Mouse (Mus musculus): ENCODE results near the gene Pank1. TPM values are rescaled to one million over a fixed set of nuclear protein-coding genes. Genes with fewer than 3 reads are reported as not detected.

Pank1 gene
- polyA plus RNA-seq, 1 experiment from 2014 or later: 7.5 TPM

DNA sequence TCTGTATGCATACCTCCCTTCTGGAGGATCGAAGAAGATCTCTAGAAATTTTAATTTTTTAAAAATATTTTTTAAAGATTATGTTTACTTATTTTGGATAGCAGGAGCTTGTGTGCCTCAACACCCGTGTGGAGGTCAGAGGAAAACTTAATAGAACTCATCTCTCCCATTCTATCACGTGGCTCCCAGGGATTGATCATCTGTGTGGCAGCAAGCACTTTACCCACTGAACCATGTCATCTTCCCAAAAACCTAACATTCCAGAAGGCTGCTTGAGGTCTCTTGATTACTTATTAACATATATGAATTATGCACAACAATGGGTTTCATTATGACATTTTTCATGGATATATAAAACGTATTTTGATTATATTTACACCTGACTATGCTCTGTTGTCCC lies 82.9 kb downstream of the Pank1 start:
- H3K4me2 ChIP-seq (ENCODE audit: low read depth, low read length): no peak overlapping the region
- H3K27ac ChIP-seq (ENCODE audit: low read length): no peak overlapping the region
- H3K36me3 ChIP-seq (ENCODE audit: control insufficient read depth, insufficient read depth, low read length): no peaks in the 10 kb centered on the region
- no peak for ATAC-seq (ENCODE audit: low read depth)
- H3K4me3 ChIP-seq (ENCODE audit: low read length): no peak overlapping the region
- H3K9ac ChIP-seq (ENCODE audit: low read length): no peak overlapping the region
- H3K27me3 ChIP-seq (ENCODE audit: control insufficient read depth, insufficient read depth, low read depth, low read length): no peaks in the 10 kb centered on the region
- no peaks in the 10 kb centered on the region for H3K9me3 ChIP-seq (ENCODE audit: control insufficient read depth, low read length)
- peaks cover 3% of the 10 kb centered on the region for H3K4me1 ChIP-seq (replicated peaks; ENCODE audit: control insufficient read depth, insufficient read depth, low read length)
- WGBS: 67% methylated on average over 4 of the region's 4 CpGs

DNA sequence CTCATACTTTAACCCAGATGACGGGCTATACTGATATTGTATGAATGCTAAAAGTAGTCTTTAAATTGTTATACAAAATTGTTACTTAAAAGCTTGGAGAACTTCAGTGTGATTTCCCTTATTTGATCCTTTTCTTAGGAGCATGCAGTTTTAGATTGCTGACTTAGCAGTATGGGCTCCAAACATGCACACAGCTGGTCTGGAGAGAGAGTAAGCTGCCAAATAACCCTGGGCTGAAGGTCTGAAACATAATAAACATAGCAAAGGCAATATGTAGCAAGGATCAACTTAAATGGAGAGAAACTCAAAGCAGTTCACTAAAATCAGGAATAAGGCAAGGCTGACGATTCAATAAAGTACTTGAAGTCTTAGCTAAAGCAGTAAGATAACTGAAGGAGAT lies 96.8 kb downstream of the Pank1 start:
- 74% methylated on average over 2 of the region's 2 CpGs for WGBS
- no peaks in the 10 kb centered on the region for H3K9me3 ChIP-seq (ENCODE audit: control insufficient read depth, low read length)
- ATAC-seq (ENCODE audit: low read depth): peak; percentile 65; the same call in 1 of the 2 replicates
- H3K4me1 ChIP-seq (replicated peaks; ENCODE audit: control insufficient read depth, insufficient read depth, low read length): 0 out of 2 replicates have a peak, but pooled peaks cover 2% of the 10 kb centered on the region
- H3K27ac ChIP-seq (ENCODE audit: low read length): no peak overlapping the region
- H3K4me3 ChIP-seq (ENCODE audit: low read length): no peak overlapping the region
- no peaks in the 10 kb centered on the region for H3K27me3 ChIP-seq (ENCODE audit: control insufficient read depth, insufficient read depth, low read depth, low read length)
- no peak overlapping the region for H3K9ac ChIP-seq (ENCODE audit: low read length)
- H3K4me2 ChIP-seq (ENCODE audit: low read depth, low read length): no peak overlapping the region
- H3K36me3 ChIP-seq (ENCODE audit: control insufficient read depth, insufficient read depth, low read length): no peaks in the 10 kb centered on the region

DNA sequence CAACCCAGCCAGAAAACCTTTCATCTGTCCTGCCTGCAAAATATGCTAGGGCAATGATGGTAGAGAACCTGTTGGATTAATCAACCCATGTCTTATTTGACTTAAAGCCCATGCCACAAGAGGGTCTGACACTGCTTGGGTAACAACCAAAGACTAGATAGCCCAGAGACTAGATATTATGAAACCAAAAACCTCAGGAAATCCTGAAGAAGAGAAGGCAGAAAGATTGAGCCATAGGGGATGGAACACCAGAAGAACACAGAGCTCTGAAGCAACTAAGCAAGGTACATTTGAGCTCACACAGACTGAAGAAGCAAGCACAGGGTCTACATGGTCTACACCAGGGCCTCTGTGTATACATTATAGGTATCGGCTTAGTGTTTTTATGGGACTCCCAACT lies 100.3 kb downstream of the Pank1 start:
- H3K27ac ChIP-seq (ENCODE audit: low read length): no peak overlapping the region
- H3K9ac ChIP-seq (ENCODE audit: low read length): no peak overlapping the region
- no peaks in the 10 kb centered on the region for H3K9me3 ChIP-seq (ENCODE audit: control insufficient read depth, low read length)
- no peak overlapping the region for H3K4me2 ChIP-seq (ENCODE audit: low read depth, low read length)
- H3K36me3 ChIP-seq (ENCODE audit: control insufficient read depth, insufficient read depth, low read length): no peaks in the 10 kb centered on the region
- WGBS: 97% methylated on average over 1 of the region's 1 CpGs
- ATAC-seq (ENCODE audit: low read depth): no peak
- H3K4me1 ChIP-seq (replicated peaks; ENCODE audit: control insufficient read depth, insufficient read depth, low read length): 0 out of 2 replicates have a peak, but pooled peaks cover 2% of the 10 kb centered on the region
- no peak overlapping the region for H3K4me3 ChIP-seq (ENCODE audit: low read length)
- no peaks in the 10 kb centered on the region for H3K27me3 ChIP-seq (ENCODE audit: control insufficient read depth, insufficient read depth, low read depth, low read length)

DNA sequence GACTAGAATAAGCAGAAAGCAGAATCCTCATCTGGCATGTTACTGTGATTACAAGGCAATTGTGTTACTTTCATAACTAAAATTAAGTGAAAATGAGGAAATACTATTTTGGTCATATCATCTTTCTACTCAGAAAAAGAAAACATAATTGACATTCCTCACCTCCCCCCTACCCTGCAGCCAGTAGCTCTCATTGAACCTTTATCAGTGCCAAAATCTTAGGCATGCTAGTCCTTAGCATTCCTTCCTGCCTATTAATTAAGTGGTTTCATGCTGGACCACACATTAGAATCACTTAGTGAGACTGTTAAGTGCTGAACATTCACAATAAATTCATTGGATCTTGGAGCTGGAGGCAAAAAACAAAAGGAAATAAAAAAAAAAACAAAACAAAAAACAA lies 101.2 kb downstream of the Pank1 start:
- H3K9ac ChIP-seq (ENCODE audit: low read length): no peak overlapping the region
- no peaks in the 10 kb centered on the region for H3K27me3 ChIP-seq (ENCODE audit: control insufficient read depth, insufficient read depth, low read depth, low read length)
- no peaks in the 10 kb centered on the region for H3K36me3 ChIP-seq (ENCODE audit: control insufficient read depth, insufficient read depth, low read length)
- no peak overlapping the region for H3K4me3 ChIP-seq (ENCODE audit: low read length)
- H3K4me2 ChIP-seq (ENCODE audit: low read depth, low read length): no peak overlapping the region
- peak; percentile 78; the same call in 1 of the 2 replicates for ATAC-seq (ENCODE audit: low read depth)
- H3K9me3 ChIP-seq (ENCODE audit: control insufficient read depth, low read length): no peaks in the 10 kb centered on the region
- H3K4me1 ChIP-seq (replicated peaks; ENCODE audit: control insufficient read depth, insufficient read depth, low read length): 0 out of 2 replicates have a peak, but pooled peaks cover 2% of the 10 kb centered on the region
- H3K27ac ChIP-seq (ENCODE audit: low read length): no peak overlapping the region

DNA sequence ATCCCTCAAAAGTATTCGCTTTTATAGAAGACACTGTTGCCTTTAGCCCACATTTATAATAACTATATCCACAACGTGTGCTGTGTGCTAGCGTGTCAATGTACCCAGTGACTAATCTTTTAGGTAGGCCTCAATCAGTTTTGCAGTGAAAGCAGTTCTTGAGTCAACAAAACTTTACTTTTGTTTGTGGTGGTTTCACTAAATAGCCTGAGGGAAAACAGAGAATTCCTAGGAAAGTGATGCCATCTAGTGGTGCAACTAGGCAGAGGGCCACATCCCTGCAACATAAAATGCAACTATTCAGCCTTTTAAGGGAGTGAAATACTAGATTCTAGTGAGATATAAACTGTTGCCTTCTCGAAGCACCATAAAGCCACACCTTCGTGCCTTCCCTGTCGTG lies 106.5 kb downstream of the Pank1 start:
- no peak overlapping the region for H3K27ac ChIP-seq (ENCODE audit: low read length)
- peak; percentile 52; the same call in 1 of the 2 replicates for ATAC-seq (ENCODE audit: low read depth)
- WGBS: 18% methylated on average over 6 of the region's 6 CpGs

DNA sequence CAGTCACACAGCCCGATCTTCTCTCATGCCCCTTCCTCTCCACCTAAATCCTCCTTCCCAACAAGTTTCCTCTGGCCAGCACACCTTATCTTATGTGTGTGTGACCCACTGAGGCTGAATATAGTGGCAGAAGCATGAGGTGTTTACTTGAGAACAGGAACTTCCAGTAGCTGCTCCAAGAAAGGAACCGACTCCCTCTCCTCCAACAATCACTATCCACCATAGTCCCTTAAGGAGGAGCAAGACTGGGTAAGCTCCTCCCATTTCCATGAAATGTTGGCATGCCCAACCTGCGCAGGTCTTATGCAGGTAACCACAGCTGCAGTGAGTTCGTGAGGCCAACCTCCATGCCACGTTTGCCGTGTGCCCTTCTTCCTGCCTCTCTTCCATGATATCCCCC lies 108.5 kb downstream of the Pank1 start:
- no peak overlapping the region for H3K4me3 ChIP-seq (ENCODE audit: low read length)
- H3K4me2 ChIP-seq (ENCODE audit: low read depth, low read length): no peak overlapping the region
- H3K9ac ChIP-seq (ENCODE audit: low read length): no peak overlapping the region
- H3K36me3 ChIP-seq (ENCODE audit: control insufficient read depth, insufficient read depth, low read length): no peaks in the 10 kb centered on the region
- H3K27me3 ChIP-seq (ENCODE audit: control insufficient read depth, insufficient read depth, low read depth, low read length): no peaks in the 10 kb centered on the region
- no peaks in the 10 kb centered on the region for H3K9me3 ChIP-seq (ENCODE audit: control insufficient read depth, low read length)
- H3K4me1 ChIP-seq (replicated peaks; ENCODE audit: control insufficient read depth, insufficient read depth, low read length): no peaks in the 10 kb centered on the region
- WGBS: 77% methylated on average over 6 of the region's 6 CpGs
- H3K27ac ChIP-seq (ENCODE audit: low read length): no peak overlapping the region
- no peak for ATAC-seq (ENCODE audit: low read depth)

More for the DNA sequence above, 106.5 kb downstream of the Pank1 start:
- Histone ChIP-seq H3K27me3 (ENCODE audit: control insufficient read depth, insufficient read depth, low read depth, low read length) (no peaks in the 10 kb centered on the region), H3K4me2 (ENCODE audit: low read depth, low read length) (no peak overlapping the region), H3K4me3 (ENCODE audit: low read length) (no peak overlapping the region), H3K9me3 (ENCODE audit: control insufficient read depth, low read length) (no peaks in the 10 kb centered on the region), H3K4me1 (replicated peaks; ENCODE audit: control insufficient read depth, insufficient read depth, low read length) (no peaks in the 10 kb centered on the region), H3K9ac (ENCODE audit: low read length) (no peak overlapping the region), H3K36me3 (ENCODE audit: control insufficient read depth, insufficient read depth, low read length) (no peaks in the 10 kb centered on the region)

DNA sequence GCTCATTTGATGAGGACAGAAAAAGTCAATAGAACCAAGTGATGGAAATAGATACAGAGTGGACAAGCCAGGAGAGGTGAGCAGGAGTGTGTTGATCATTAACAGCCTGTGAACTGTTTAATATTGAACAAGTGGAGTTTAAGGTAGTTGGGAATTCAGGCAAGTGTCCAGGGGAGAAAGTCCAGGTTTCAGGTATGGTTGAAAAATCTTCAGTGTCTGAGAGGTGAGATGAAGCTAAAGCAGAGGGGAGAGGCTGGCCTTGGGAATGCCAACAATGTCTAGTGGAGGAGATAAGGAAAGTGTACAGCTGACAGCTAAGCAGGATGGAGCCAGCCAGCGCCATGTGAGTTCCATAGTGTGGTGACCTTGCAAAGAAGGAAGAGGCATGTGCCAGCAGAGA lies 120.5 kb downstream of the Pank1 start:
- Histone ChIP-seq H3K9ac (ENCODE audit: low read length) (no peak overlapping the region), H3K4me3 (ENCODE audit: low read length) (no peak overlapping the region), H3K27ac (ENCODE audit: low read length) (peak overlapping the region; percentile 75), H3K27me3 (ENCODE audit: control insufficient read depth, insufficient read depth, low read depth, low read length) (no peaks in the 10 kb centered on the region), H3K9me3 (ENCODE audit: control insufficient read depth, low read length) (no peaks in the 10 kb centered on the region; the same call in 1 of the 2 replicates), H3K4me2 (ENCODE audit: low read depth, low read length) (no peak overlapping the region), H3K4me1 (replicated peaks; ENCODE audit: control insufficient read depth, insufficient read depth, low read length) (0 out of 2 replicates have a peak, but pooled peaks cover 3% of the 10 kb centered on the region), H3K36me3 (ENCODE audit: control insufficient read depth, insufficient read depth, low read length) (no peaks in the 10 kb centered on the region)
- peak; percentile 71 for ATAC-seq (ENCODE audit: low read depth)
- 37% methylated on average over 1 of the region's 1 CpGs for WGBS

MicroRNA genes within 50 kb of the gene (microRNA counts, 519-probe panel; counts per million panel counts)
- microRNA mmu-miR-107: 3,719 counts per million, percentile 75 among the panel's probes with 10 or more counts

Small RNAs within 50 kb of the gene (microRNA-seq; reads per million reads assigned to microRNA genes)
- gene Mir107: 1,805 reads per million, percentile 80 among the genes with 10 or more reads in this experiment

Other genes starting within 250 kb of the Pank1 start
- 0.10 and 0.11 TPM in 2 replicates for gene Ifit1bl2, start 238.7 kb downstream of the Pank1 start, polyA plus RNA-seq (2015; fragmentation: Nextera tagmentation; extraction: Ambion mirVana)
- gene Ifit1, start 238.6 kb downstream of the Pank1 start, polyA plus RNA-seq (2015; fragmentation: Nextera tagmentation; extraction: Ambion mirVana): 0.46 and 0.75 TPM in 2 replicates
- gene Slc16a12, start 132.2 kb downstream of the Pank1 start, polyA plus RNA-seq (2015; fragmentation: Nextera tagmentation; extraction: Ambion mirVana): 15.7 and 16.0 TPM in 2 replicates
- 77.2 and 85.7 TPM in 2 replicates for gene Kif20b, start 42.9 kb upstream of the Pank1 start, polyA plus RNA-seq (2015; fragmentation: Nextera tagmentation; extraction: Ambion mirVana)